Mouse (Mus musculus) A20 (cell line): ENCODE data around the gene Brd4.
"Not testable (repeated sequence)": the region's sequence is repeated elsewhere in the genome, so short reads cannot be mapped to it uniquely, and the experiment has no call there.

Experiments
- DNase-seq: peaks from one replicate; pipeline ENCODE4 v3.0.0-alpha.2; 2011; ENCODE audit warnings: low read depth, low spot score

The Brd4 gene

DNA sequence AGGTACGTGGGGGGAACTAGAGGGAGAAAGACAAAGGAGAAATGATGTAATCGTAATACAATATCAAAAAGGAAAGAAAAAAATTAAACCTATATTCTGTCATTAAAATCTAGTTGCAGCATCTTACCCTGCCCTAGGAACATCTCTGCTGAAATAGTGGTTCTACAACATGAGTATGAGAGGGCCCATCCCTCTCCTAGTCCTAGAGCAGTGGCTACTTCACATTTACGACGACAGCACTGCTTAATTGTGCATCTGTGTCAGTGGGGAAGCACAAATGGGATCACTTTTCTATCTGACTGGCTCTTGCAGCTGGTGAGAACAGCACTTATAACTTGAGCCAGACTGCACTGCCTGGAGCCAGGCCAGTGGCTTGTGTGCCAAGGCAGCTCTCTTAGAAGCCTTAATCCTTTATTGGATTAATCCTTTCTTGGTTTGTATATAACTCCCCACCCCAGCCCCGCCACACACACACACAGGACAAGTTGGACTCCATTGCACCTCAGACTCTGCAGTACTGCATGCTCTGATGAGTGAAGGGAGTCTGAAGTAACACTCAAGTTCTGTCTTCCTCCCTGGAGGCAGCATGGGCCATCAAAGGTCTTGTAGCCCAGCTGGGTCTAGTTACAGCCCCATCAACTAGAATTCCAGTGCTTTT lies 48.9 kb downstream of the Brd4 start:
- no peak for DNase-seq

DNA sequence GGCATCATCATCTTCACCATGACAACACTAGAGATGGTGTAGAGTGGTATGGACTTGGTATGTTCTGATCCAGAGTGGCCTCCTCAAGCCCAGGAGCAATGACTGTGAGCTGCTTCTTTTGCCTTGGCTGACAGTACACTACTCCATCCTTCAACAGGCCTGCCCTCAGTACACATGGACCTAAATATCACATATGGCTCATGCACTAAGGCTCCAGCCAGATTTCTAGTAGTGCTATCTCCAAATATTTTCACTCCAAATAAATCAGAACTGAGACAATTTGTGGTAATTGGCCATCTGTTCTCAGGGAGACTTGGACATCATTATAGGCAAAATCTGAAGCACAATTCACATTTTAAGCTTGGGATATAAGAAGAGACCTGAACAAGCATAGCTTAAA lies 51.3 kb downstream of the Brd4 start:
- DNase-seq, result no peak

DNA sequence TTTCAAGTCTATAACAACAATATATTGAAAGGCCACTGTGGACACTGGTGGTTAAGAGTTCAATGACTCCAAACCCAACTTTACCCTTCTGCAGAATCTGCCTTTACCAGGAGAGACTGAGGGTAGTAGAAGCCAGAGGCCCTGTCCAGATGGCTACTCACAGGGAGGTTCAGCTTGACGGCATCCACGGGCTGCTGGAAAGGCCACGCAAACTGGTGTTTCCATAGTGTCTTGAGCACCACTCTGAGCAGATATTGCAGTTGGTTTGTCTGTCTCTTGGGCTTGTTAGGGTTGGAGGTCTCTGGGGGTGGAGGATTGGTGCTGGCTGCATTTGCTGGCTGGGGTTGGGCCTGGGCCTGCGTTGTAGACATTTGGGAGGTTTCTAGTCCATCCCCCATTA lies 55.3 kb downstream of the Brd4 start:
- no peak for DNase-seq

DNA sequence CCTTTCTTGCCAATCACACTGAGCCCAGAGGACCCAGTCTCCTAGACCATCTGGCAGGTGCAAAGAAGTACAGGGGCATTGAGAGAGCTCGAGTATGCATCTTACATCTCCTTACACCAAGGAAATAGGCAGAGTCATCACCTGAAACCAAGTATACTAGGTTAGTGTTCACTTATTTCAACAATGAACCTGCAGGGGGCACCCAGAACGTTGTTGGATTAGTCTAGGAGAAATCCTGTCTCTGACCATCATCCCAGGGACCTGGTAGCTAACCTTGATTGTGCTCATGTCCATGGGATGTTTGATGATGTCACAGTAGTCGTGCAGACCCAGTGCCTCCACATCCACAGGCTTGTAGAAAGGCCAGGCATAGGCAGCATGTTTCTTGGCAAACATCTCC lies 63.6 kb downstream of the Brd4 start:
- peak; percentile 17 for DNase-seq

DNA sequence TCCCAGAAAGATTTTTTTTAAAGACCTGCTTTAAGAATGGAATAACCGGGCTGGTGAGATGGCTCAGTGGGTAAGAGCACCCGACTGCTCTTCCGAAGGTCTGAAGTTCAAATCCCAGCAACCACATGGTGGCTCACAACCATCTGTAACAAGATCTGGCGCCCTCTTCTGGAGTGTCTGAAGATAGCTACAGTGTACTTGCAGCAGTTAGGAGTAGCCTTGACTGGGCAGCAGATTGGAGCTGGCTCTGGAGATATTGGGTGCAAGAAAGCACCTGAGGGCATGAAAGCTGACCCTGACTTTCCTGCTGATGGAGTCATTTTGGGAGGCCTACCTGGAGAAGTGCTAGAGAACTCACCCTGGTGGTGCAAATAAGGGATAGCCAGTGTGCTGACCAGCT lies 68.9 kb downstream of the Brd4 start:
- peak; percentile 26 for DNase-seq

DNA sequence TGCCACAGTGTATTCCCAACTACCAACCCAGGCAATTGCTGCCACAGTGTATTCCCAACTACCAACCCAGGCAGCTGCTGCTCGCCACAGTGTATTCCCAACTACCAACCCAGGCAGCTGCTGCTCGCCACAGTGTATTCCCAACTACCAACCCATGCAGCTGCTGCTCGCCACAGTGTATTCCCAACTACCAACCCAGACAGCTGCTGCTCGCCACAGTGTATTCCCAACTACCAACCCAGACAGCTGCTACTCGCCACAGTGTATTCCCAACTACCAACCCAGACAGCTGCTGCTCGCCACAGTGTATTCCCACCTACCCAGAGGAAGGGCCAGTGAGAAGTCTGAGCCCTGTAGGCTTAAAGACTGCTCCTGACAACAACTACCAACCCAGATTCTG lies 73.0 kb downstream of the Brd4 start:
- DNase-seq, result not testable (repeated sequence)

DNA sequence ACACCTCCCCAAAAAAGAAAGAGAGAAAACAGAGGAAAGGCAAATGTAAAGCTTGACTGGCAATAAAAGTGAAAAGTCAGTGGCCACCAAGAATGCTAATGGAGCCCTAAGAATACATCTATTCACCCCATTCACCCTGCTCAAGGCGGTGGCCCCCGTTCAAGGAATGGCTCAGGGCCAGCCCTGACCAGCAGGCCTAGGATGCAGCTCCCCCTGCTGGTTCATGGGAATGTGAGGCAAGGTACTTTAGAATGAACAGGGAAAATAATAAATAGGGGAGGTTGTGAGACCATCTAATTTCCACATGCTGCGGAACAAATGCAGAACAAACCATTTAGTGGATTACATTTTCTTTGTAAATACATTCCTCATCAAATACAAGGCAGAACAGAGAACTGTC lies 74.8 kb downstream of the Brd4 start:
- peak; percentile 35 for DNase-seq

DNA sequence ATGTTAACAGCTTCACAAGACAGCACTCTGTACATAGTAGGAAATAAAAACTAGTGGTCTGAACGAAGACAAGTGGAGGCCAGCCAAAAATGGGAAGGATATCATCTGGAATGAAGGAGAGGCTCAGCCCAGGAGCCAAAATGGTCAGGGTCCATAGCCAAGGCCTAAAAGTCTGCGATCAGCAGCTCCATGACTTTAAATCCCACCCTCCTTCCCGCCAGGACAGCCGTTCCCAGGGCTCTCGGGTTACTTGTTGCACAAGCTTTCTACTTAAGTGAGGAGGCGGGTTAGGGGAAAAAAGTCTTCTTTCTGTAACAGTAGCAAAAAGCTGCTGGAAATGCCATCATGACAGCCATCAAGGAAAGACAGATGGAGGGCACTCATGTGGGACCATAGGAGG lies 75.4 kb downstream of the Brd4 start:
- DNase-seq, result no peak

DNA sequence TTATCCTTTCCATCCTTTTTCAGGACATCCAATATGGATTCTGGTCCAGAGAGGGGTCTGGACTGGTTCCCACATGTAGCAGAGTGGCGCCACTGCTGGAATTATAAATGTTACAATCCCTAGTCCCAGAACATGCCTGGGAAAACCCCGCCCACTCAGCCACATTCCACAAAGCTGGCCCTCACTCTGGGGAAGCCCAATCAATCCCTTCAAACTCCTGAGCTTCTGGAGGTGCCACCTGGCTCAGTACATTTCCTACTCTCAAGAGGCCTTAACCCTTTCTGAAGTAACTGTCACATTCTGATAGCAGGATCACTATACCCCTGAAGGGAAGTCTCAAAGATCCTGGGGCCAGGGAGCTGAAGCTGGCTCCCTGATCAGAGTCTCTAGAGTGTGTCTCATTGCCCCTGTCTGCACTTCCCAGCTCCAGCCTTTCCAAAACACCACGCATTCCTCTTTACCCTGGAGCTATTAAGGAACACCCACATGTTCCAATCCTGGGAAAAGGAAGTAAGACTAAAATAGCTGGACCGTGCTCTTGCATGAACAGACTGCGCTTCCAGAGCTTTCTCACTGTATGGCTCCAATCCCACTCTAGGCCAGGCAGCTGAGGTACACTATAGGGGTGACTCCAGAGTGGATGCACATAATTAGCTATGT lies 76.8 kb downstream of the Brd4 start:
- no peak for DNase-seq

DNA sequence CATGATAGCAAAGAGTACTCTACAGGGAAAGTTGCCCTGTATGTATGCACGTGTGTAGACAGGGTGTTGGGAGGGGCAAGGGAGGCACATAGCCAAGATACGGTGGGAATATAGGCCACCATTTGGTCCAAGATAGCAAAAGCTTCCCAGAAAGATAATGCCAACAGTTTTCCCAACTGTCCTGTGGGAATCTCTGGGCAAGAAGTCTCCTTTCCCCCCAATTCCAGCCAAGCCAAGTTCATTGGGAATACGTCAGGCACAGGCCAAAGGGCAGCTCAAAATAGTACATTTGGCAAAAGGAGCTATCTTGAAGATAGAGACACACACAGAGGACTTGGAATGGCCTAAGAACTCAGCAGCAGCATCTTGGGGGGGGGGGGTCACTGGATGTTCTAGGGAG lies 79.2 kb downstream of the Brd4 start:
- DNase-seq, result no peak

DNA sequence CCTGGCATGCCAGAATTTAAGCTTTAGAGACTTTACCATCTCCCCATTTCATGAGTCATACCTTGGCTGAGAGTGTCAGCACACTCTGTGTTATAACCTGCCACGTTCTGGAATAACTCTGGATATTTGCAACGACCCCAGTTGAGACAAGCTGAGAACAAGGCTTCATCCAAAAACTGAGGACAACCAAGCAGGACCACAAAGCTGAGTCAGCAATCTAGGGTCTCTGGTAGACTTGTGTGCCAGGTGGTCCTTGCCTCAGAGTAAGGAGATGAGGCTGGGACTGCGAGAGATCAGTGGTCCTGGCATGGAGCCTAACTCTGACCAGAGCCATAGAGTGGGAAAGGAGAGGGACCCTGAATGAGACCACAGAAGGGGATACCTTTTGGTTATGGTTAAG lies 81.5 kb downstream of the Brd4 start:
- DNase-seq, result no peak

DNA sequence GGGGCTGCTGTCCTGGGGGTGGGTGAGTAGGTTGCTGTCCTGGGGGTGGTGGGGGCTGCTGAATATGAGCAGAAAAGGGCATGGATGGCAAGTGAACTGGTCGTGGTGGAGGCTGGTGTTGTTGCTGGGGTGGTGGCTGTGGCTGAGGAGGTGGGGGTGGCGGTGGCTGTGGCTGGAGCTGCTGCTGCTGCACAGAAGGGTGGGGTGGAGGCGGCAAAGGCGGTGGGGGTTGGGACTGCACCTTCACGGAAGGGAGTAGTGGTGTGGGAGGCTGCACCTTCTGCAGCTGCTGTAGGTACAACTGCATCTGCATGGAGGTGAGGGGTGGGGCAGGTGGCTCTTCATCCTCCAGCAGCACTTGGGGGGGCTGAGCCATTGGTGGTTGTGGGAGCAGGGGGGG lies 83.4 kb downstream of the Brd4 start:
- DNase-seq, result no peak

DNA sequence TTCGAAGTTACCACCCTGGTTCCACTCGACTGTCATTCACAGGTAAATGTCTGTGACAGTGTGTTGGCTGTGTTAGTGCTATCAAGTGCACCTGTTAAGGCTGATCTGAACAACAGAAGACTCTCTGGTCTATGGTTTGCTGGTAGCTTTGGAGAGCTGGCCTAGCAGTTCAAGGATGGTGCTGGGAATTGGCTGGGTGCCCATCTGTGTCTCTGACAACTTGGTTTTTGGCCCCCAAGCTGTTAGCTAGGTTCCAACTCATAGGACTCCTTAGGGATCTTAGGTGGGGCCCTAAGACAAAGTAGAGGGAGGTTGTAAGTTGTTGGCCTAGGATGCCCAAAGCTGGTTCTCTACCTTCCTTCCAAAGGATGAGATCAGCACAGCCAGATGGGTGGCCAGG lies 84.7 kb downstream of the Brd4 start:
- no peak for DNase-seq

DNA sequence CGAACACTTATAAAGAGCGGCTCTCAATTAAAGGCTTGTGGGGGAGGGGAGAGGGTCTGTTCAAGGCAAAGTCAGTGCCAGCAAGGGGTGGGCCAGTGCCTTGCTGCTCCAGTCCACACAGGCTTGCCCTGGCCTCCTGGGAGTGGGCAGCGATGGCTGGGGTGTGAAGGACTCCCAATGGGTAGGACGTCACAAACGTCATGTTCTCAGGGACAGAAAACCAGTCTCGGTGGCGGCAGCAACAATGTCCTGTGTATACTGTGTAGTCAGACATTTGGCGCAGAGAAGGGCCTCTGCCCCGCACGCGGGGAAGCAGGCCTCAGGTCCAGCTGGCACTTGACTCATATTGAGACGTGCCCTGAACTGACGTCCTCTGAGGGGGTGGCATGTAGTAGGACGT lies 87.4 kb downstream of the Brd4 start:
- no peak for DNase-seq

DNA sequence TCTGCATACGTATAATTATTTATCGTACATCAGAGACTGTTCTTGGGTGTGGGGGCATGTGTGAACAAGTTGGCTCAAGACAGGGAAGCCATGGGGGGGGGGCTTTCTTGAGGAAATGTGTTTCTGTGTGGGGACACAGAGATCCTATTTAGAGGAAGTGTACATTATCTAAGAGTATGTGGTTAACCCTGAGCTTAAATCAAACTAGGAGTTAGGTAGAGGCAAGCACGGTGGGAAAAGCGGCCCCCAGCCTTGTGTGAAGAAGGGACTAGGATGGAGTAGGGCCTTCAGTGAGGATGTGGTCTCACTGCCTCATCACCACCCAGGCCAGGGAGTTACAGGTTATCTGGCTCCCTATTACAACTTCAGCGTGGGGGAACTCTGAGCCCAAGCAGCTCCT lies 88.8 kb downstream of the Brd4 start:
- no peak for DNase-seq

DNA sequence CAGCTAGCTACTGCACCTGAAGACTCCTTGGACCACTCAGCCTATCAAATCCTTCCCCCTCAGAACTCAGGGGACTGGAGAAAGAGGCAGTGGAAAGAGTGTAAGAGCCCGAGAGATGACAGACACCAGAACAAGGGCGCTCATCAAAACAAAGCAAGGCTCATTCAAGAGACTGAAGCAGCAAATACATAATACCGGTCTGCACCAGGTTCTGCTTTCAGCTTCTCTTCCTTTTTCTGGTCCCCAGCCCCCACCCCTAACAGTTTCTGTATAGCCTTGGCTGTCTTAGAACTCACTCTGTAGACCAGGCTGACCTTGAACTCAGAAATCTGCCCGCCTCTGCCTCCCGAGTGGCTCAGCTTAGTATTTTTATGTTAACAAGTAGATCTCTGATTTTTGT lies 91.5 kb downstream of the Brd4 start:
- peak; percentile 75 for DNase-seq

DNA sequence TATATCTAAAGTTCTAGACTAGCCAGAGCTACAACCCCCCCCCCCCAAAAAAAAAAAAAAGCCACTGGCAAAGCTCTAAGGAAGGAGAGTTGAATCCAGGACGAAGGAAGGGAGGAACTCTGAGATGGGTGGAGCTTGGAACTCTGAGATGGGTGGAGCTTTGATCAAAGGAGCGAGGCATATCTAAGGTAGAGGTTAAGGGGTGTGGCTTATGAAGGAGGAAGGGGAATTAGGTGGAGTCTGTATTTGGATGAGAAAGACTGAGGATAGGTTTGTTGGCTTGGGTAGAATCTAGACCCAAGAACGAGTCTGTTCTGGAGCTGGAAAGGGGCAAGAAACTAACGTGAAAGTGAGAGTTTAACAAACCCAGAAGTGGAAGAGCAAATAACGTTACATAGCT lies 94.7 kb downstream of the Brd4 start:
- DNase-seq, result no peak

DNA sequence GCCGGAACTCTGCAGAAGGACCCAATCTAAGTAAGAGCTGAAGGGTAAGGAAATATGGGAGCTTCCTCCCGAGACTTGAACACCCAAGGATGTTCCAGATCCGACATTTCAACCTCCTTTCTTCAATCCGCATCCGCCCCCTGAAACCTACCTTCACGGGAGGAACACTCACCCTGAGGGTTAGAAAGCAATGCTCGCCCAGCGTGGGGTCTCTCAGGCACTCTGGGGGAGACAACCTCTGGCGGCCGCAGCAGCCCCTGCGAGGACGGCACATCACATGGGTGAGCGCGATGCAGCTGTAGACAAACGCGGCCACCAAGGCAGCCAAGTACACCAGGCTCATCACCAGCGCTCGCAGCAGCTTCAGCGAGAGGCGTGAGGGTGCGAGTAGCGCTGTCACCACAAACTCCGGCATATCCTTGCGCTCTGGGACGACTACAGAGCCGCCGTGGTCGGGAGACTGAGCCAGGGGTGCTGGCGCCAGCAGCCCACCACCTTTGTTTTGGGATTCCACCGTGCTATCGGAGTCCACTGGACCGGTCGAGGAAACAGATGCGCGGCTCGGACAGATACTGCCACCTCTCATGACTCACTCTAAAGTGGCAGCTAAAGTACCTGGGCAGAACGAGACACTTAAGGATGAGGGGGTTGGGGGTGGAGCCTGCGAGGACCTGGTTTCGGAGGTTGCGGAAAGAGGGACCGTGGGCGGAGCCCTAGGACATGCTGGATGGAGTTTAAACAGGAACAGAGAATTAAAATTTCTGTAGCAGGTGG lies 95.5 kb downstream of the Brd4 start, which contains the start of gene Ephx3:
TSS of gene Ephx3 (minus strand) at position 687 of the 774 bp plus-strand sequence.
- no peak for DNase-seq

DNA sequence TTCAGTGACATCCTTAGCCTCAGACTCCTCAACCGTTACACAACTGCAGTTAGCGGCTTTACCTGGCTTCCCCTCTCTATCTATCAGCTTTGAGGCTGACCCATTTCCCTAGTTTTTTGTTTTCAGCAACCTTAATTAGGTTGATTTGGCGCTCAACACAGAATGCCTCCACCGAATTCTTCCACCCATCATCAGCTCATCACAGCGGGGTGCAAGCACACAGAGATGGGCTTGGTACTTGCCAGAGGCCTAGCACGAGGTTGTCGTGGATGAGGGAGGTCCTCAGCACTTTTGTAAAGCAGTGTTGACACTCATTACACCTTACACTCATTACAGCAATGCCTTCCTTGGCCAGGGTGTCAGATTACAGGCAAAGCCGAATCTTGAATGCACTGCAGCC lies 101.5 kb downstream of the Brd4 start:
- DNase-seq, result no peak

DNA sequence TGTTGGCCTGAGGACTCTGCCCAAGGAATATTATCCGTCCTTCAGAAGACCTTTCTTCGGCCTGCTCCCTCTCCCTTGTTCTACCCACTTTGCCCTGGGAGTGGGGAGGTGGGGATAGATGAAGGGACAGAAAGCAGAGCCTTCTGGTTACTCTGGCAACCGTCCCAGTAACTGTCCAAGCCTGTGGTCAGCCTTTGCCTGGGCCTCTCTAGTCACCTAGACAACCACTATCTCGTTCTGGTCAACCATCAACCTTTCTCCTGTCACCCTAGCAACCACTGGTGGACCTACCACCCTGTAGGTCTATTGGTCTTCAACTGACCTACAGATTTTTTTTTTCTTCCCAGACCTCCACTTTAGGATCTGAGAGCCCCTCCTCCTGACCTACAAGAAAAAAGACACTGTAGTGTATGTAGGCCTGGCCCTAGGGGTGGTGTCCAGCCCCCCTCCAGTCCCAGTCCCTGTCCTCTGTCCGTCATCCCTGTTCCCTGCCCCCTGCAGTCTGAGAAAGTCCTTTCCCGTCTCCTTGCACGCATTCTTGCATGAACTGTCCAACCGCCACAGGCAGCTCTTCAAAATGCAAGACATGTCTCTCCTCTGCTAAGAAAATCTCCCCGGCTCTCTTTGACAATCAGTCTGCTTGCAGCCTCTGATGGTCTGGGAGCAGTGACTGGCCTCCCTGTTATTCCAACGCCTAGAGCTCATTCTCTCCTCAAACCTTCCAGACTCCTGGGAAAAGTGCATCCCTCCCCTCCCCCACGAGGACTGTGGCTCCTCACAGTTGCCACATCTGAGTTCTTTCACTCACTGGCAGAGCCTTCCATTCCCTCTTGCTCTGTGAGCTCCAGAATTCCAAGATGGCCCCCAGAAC lies 104.7 kb downstream of the Brd4 start:
- DNase-seq, result no peak

DNA sequence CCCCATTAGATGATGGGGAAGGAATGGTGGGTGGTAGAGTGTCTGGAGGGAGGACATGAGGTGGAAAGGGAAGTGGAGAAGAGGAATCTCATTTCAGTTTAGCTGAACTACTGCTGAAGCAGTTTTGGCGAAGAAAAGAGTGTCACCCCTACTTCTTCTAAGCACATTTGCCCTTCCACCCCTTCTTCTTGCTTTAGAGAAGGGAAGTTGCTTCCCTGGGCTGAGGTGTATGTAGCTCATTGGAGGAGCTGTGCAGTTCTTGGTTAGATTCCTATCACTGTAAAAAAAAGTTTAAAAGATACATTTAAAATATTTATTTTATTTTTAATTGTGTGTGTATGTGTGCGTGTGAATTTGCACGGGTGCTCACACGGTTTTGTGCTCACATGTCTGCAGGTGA lies 107.6 kb downstream of the Brd4 start:
- no peak for DNase-seq

DNA sequence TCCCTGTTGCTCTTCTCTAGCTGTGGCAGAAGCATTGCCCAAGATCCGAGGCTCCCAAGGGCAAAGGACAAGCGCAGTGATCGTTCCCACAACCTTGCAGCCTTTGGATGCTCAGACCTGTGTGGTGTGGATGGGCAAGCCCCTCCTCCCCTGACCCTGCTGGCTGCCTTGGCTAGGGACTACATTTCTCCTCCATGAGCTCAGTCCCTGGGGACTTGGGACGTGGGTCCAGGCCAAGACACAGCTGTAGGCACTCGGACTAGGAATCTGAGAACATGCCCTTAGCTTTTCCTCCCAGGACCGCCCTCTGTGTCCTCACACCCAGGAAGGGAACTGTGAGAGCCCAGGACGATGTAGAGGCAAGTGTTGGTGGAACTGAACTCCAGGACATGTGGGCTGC lies 111.4 kb downstream of the Brd4 start:
- no peak for DNase-seq
